Mouse (Mus musculus) embryo, embryonic 11 days (tissue): ENCODE data around the gene Schip1.
"Not testable (repeated sequence)": the region's sequence is repeated elsewhere in the genome, so short reads cannot be mapped to it uniquely, and the experiment has no call there.

Experiments used
- DNase-seq: peaks from one replicate; pipeline ENCODE4 v3.0.0-alpha.2; 2015

The Schip1 gene

DNA sequence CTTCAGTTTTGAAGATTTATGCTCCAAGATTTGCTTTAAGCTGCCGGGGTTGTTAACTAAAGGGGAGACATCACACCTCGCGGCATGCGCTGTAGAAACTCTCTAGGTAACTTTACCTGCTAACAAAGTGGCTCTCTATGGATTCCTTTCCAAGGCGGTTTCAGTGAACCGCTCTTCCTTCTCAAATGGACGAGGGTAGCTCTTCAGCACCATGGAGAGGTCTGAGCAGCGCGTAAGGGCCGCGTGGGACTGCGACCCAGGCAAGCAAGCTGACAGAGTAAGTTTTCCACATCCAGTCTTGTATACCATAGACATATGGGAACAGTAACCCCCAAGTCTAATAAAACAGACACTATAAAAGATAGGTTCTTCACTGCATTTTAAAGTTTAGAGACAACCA is at the start of gene Schip1:
Schip1 (plus strand) TSS at position 72 of the 400 bp plus-strand sequence.
- peak; percentile 83 for DNase-seq

GRCm38 (mm10) chr3:68015786-68016185 is 48.8 kb upstream of the Schip1 start:
- DNase-seq, result no peak

- DNase-seq, result no peak
Measured at GRCm38 (mm10) chr3:68019401-68019800, 45.2 kb upstream of the Schip1 start.

GRCm38 (mm10) chr3:68036097-68036496 is 28.5 kb upstream of the Schip1 start:
- DNase-seq, result no peak

DNA sequence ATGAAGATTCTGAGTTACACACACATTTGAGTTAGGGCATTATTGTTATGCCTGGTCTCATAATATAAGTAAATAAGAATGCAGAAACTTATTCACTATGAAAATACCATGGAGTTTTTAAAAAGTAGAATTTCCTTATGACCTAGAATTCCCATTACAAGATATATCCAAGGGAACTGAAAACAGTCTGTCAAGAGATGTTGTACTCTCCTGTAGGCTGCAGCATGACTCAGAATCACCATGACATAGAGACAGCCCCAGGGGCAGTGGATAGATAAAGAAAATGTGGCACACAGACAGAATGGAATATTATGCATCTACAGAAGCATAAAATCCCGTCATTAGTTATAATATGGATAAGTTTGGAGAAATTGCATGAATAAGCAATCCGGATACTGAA is 21.7 kb upstream of the Schip1 start:
- no peak for DNase-seq

DNA sequence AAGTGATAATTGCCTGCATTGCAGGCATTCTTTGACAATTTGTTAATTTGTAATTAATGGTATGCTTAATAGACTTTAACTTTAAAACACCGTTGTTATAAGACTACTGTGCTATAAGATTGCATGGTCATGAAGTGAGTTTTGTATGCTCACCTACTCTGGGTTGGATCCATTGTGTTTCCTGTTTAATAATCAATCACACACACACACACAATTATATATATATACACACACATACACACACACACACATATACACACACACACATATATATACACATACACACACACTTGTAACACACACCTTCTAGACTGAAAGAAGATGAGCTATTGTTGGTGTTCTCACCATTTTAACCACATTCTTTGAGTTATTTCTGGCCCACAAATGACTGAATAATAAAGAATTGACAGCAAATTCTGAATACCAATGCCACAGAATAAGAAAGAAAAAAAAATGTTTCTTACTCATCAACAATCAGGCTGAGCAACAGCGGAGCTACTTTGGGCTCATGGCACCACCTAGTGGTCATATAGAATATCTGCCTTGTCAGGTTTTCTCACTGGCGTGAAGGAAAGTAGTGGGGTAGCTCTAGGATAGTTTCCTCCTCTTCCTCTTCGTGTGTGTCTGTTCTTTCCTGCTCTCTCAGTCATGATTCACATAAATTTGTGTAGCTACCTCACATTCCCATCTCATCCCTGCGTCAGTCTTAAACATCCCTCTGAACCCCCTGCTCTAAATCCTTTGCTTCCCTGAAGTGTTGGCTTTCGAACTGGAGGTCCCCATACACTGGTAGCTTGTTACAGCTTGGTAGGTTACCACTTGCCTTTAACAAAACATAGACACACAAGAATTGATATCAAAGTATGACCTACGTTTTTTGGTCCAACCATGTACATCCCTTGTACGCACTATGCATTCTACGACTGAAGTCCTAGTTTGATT is 18.9 kb upstream of the Schip1 start:
- DNase-seq, result peak; percentile 83

GRCm38 (mm10) chr3:68053538-68053937 is 11.1 kb upstream of the Schip1 start:
- DNase-seq, result peak; percentile 60

DNA sequence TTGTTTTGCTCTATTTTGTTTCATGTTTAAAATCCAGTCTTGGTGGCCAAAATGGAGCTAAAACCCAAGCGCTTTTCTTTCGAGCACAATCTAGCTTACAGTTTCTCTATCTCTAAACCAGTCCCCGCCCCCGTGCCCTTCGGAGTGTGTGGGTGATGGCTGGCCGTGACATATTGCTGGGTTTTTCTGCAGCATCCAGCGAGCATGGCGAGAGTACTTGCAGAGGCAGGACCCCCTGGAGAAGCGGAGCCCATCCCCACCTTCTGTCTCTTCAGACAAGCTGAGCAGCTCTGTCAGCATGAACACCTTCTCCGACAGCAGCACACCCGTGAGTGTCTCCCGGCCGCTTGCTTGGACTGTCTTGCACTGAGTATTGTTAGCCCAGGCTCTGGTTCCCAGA is 9.5 kb upstream of the Schip1 start:
- no peak for DNase-seq

- peak; percentile 83 for DNase-seq
Measured at GRCm38 (mm10) chr3:68056373-68057275, 8.0 kb upstream of the Schip1 start.

DNA sequence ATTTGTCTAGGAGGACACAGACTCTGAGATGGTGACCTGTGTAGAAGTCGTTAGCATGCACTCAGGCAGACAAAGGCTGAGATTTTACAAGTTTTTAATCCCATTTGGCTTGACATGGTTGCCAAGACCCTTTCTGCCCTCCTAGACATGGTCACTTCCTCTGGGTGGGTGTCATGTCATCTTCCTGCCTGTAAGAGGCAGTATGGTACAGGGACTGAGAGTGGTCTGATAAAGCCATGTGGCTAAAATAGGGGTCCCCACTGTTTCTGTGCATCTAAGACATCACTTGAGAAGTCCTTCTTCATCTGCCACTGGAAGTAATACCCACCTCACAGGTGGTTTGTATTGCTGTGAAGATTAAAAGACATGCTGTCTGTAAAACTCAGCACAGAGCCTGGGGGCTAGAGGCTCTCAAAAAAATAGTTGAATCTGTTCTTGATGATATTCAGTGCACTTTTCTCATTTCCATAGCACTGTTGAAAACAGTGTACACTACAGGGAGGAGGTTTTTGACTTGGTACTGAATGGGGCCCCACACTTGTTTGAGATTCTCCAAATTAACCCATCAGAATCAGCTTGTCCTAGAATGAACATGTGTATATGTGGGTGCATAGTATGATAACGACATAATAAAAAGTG is 5.3 kb upstream of the Schip1 start:
- peak; percentile 66 for DNase-seq

GRCm38 (mm10) chr3:68071395-68072386 is 7.1 kb downstream of the Schip1 start:
- no peak for DNase-seq

DNA sequence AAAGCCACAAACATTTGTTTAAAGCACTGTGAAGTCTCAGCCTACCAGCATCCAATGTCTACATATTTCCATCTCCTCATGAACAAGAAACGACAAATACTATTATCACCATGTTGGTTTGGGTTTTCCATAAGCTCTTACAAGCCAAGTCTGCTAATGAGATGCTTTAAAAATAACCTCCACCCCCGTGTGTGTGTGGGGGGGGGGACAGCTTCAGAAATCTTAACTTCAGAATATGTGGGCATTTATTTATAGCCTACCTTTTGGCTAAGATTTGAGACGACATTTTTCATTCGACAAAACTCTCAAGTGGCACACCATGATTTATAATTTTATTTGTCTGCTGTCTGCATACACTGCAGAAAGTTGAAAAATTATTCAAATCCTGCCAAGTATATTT is 12.8 kb downstream of the Schip1 start:
- DNase-seq, result no peak

DNA sequence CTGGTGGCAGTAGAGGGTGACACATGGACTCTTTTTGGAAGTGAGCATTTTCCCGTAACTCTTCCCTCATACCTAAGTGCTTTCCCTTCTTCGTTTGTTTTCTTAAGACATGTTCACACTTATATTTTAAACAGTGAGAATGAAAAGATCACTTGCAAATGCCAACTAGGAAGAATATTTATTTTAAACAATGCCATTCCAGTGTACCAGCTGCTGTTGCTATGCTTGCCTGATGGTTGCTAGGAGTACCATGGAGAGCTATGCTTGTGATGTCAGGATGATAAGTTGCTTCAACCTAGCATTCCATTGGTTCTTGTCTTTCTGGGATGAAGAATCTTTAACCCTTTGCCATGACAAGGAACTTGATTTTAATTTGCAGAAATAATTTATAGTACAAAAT is 20.4 kb downstream of the Schip1 start:
- no peak for DNase-seq

DNA sequence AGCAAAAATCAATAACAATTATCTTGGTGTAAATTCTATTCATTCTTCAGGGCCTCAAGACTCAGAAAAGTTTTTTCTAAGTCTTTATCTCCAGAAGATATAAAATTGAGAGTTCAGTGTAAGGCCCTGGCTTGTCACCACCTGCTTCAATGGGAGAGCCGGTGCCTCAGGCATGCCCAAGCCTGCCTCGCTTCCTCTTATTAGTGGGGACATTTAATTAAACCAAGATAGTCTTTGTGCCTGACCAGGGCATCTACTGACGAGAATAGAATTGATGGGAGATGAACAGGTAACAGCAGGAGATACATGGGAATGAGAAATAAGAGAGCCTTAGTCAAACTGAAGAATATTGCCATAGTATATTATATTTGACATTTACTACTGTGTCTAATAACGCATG is 27.5 kb downstream of the Schip1 start:
- no peak for DNase-seq

- peak; percentile 7 for DNase-seq
Measured at GRCm38 (mm10) chr3:68096724-68097431, 32.3 kb downstream of the Schip1 start.

DNA sequence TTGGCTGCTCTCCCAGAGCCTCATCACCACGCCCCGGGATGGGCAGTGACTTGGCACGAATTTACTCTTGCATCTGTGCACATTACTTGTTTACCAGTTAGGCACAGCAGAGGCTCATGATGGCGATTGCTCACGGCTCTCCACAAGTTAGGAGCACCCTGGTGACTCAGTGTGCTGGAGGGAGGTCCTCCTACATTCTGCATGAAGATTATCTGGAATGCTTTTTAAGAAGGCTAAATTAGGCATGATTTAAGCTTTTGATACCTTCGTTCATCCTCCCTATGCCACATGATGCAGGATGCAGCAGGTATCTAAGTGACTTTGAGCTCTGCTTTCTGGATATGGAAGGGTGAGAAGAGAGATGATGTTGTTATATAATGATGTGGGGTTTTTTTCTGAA is 35.0 kb downstream of the Schip1 start:
- not testable (repeated sequence) for DNase-seq

- no peak for DNase-seq
Measured at GRCm38 (mm10) chr3:68101343-68101742, 36.7 kb downstream of the Schip1 start.

- no peak for DNase-seq
Measured at GRCm38 (mm10) chr3:68105081-68105685, 40.6 kb downstream of the Schip1 start.

DNA sequence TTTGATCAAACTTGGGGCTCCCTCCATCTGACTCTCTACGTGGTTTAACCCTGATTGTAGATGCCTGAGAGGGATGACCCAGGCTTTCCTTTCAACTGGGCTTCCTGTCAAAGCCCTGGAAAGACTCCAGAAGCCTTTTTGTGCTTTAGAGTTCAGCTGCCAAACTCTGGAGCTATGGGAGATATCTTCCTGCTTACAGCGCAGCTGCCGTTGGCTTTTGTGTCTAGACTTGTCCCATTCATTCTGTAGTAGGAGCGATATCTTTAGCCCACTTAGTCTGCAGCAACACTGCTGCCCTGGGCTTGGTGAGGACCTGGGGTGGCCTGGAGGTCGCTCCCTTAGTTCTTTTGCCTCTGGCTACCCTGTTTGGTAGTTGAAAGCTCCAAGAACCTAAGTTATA is 56.7 kb downstream of the Schip1 start:
- no peak for DNase-seq

DNA sequence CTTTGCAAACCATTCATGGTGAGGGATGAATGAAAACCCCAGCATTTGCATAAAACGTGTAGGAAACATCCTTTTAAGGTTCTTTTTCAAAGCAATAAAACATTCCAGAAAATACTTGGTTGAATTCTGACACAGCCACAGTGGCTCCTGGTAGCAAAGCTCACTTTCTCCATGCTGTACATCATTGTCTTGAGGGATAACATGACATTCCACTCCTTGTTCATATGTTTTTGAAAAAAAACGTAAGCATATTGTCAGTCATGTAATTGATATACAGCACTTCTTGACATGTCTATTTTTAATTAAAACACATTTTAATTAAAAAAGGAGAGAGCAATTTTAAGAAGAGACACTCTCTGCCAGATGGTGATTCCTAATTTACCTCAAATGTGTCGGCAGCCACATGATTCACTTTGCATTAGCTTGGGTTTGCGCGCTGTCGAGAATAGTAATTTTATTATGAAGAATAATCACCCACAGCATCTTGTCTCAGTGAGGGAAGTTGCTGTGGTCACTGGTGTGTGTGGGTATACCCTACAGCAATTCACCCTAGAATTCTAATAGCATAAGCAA is 61.8 kb downstream of the Schip1 start:
- DNase-seq, result no peak
